Mouse (Mus musculus) liver, postnatal 0 days (tissue): ENCODE measurements at regions not wholly inside any gene's neighbourhood (a gene's known extent, or its start where the extent isn't known, plus 50 kb on each side); places are given as distances from the start of the nearest gene placed in this dataset.

Experiments
- CTCF ChIP-seq: sonication (generic); IDR thresholded peaks from 2 replicates; pipeline ENCODE4 v1.5.1; 2016; ENCODE audit warnings: antibody characterized with exemption, low read depth
- EP300 ChIP-seq: IDR thresholded peaks from 2 replicates; pipeline ENCODE4 v1.6.1; 2016; ENCODE audit warnings: antibody characterized with exemption, low read depth, mild to moderate bottlenecking

DNA sequence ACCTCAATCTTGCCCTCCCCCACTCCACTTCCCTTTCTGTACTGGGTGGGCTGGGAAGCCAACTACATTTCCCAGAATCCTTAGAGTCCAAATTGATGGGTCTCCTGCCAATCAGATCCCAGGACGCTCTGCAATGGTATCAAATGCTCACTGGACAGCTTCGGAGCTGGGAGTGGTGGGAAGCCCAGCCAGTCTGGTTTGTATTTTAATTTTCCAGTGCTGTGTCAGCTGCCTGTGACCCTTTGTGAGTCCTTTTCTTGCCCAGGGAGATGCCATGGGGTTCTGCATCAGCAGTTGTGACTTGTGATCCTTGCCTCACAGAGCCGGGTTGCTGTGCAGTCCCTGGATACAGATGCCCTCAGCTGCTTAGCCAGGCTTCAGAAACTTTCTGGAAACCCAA lies 100.6 kb upstream of the Lemd2 start:
- TF ChIP-seq CTCF (no peak), EP300 (no peak)
